Mouse (Mus musculus): ENCODE data around the gene Myof. TPM values are rescaled to one million over a fixed set of nuclear protein-coding genes. Genes with fewer than 3 reads are reported as not detected.

Myof gene
- polyA plus RNA-seq, 1 experiment, result 76.9 TPM

GRCm38 (mm10) chr19:37992184-37992554 is 51.2 kb downstream of the Myof start:
- H3K4me2 ChIP-seq (ENCODE audit: low read depth), result no peak overlapping the region

GRCm38 (mm10) chr19:37991399-37992183 is 51.8 kb downstream of the Myof start:
- peaks cover 45% of the 10 kb centered on the region for H3K36me3 ChIP-seq (ENCODE audit: control insufficient read depth, insufficient read depth)
- peak overlapping the region; percentile 12 for H3K4me2 ChIP-seq (ENCODE audit: low read depth)
- TF ChIP-seq POLR2A (IDR thresholded peaks at IDR 0.05; ENCODE audit: insufficient read length, low read depth) (no peak), MYOG (IDR thresholded peaks at IDR 0.05; ENCODE audit: control insufficient read depth in 1 of 3, insufficient read depth in 1 of 3, insufficient read length in 2 of 3, low read depth in 2 of 3) (peak in 1 of 3 experiments; percentile 26), TCF12 (IDR thresholded peaks at IDR 0.05; ENCODE audit: insufficient read depth, poor library complexity, severe bottlenecking) (no peak)
- H3K4me3 ChIP-seq, result no peak overlapping the region
- peaks cover 6% of the 10 kb centered on the region for H3K79me2 ChIP-seq (ENCODE audit: control insufficient read depth, insufficient read depth)
- no peaks in the 10 kb centered on the region for H3K27me3 ChIP-seq (ENCODE audit: control insufficient read depth, insufficient read depth, insufficient read length)
- no peak overlapping the region for H3ac ChIP-seq (ENCODE audit: control insufficient read depth, insufficient read length)

More at GRCm38 (mm10) chr19:37992184-37992554, 51.2 kb downstream of the Myof start:
- TF ChIP-seq POLR2AphosphoS2 (IDR thresholded peaks at IDR 0.05; ENCODE audit: insufficient read length, low read depth) (no peak), MYOD1 (IDR thresholded peaks at IDR 0.05; ENCODE audit: control insufficient read depth in 1 of 3, insufficient read length in 2 of 3, low read depth in 2 of 3) (no peak), REST (IDR thresholded peaks at IDR 0.05; ENCODE audit: insufficient read depth, insufficient read length) (no peak), TCF3 (IDR thresholded peaks at IDR 0.05; ENCODE audit: insufficient read length, low read depth) (no peak), SRF (IDR thresholded peaks at IDR 0.05; ENCODE audit: control insufficient read depth, insufficient read length, low read depth) (no peak), E2F4 (IDR thresholded peaks at IDR 0.05; ENCODE audit: insufficient read depth) (no peak)
- Histone ChIP-seq H3K4me3 (no peak overlapping the region), H3K27me3 (ENCODE audit: control insufficient read depth, insufficient read depth, insufficient read length) (no peaks in the 10 kb centered on the region), H3ac (ENCODE audit: control insufficient read depth, insufficient read length) (no peak overlapping the region), H3K79me2 (ENCODE audit: control insufficient read depth, insufficient read depth) (peaks cover 6% of the 10 kb centered on the region), H3K36me3 (ENCODE audit: control insufficient read depth, insufficient read depth) (peaks cover 49% of the 10 kb centered on the region)

DNA sequence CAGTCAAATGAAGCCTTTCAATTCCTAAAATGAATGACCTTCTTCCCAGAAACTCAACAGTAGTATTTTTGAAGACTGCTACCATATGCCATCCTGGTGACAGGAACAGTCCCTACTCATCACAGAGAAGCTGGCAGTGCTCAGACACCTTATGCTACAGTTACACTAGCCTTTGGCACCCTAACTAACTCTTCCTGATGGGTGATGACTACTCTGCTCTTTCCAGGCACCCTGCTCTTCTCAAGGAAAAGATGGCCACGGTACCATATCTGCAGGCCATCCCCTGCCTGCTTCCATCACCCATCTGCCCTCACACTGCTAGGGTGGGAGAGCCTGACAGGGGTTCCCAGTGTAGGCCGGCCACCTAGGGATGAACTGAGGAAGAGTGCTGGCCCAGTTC is 53.4 kb downstream of the Myof start:
- Histone ChIP-seq H3K36me3 (ENCODE audit: control insufficient read depth, insufficient read depth) (peaks cover 44% of the 10 kb centered on the region), H3K4me3 (no peak overlapping the region)
- no peak for TF ChIP-seq E2F4 (IDR thresholded peaks at IDR 0.05; ENCODE audit: insufficient read depth)
- no peak for TF ChIP-seq MYOD1 (IDR thresholded peaks at IDR 0.05; ENCODE audit: control insufficient read depth in 1 of 3, insufficient read length in 2 of 3, low read depth in 2 of 3)
- TF ChIP-seq MAX (IDR thresholded peaks at IDR 0.05; ENCODE audit: low read depth), result no peak
- TF ChIP-seq TCF3 (IDR thresholded peaks at IDR 0.05; ENCODE audit: insufficient read length, low read depth), result no peak
- no peak for TF ChIP-seq MYOG (IDR thresholded peaks at IDR 0.05; ENCODE audit: control insufficient read depth in 1 of 3, insufficient read depth in 1 of 3, insufficient read length in 2 of 3, low read depth in 2 of 3)
- TF ChIP-seq REST (IDR thresholded peaks at IDR 0.05; ENCODE audit: insufficient read depth, insufficient read length), result no peak
- TF ChIP-seq CEBPB (IDR thresholded peaks at IDR 0.05; ENCODE audit: insufficient read depth, poor library complexity, severe bottlenecking), result no peak
- no peak for TF ChIP-seq TCF12 (IDR thresholded peaks at IDR 0.05; ENCODE audit: insufficient read depth, poor library complexity, severe bottlenecking)
- no peak for TF ChIP-seq USF1 (IDR thresholded peaks at IDR 0.05; ENCODE audit: low read depth)
- no peak for TF ChIP-seq SRF (IDR thresholded peaks at IDR 0.05; ENCODE audit: control insufficient read depth, insufficient read length, low read depth)
- TF ChIP-seq POLR2A (IDR thresholded peaks at IDR 0.05; ENCODE audit: insufficient read length, low read depth), result no peak
- no peak for TF ChIP-seq POLR2AphosphoS2 (IDR thresholded peaks at IDR 0.05; ENCODE audit: insufficient read length, low read depth)

DNA sequence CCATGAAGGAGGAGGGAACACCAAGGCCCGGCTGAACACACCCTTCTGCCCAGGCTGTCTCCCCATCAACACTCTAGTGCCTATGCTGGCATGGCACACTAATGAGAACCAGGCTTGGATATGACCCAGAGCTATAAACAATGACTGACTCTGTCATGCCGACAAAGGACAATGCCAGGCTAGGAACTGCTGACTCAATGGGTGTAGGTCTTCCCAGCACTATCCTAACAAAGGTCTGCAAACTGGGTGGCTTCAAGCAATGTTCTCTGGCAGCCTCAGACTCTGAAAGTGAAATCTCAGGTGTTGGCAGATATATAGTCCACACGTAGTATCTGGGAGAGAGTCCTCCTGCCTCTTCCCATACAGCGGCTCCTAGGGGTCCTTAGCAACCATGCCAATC is 55.2 kb downstream of the Myof start:
- Histone ChIP-seq H3ac (ENCODE audit: control insufficient read depth, insufficient read length) (no peak overlapping the region), H3K4me2 (ENCODE audit: low read depth) (no peak overlapping the region), H3K79me2 (ENCODE audit: control insufficient read depth, insufficient read depth) (peaks cover 3% of the 10 kb centered on the region), H3K4me3 (no peak overlapping the region), H3K36me3 (ENCODE audit: control insufficient read depth, insufficient read depth) (peaks cover 42% of the 10 kb centered on the region), H3K27me3 (ENCODE audit: control insufficient read depth, insufficient read depth, insufficient read length) (no peaks in the 10 kb centered on the region)
- TF ChIP-seq POLR2AphosphoS2 (IDR thresholded peaks at IDR 0.05; ENCODE audit: insufficient read length, low read depth) (no peak), POLR2A (IDR thresholded peaks at IDR 0.05; ENCODE audit: insufficient read length, low read depth) (no peak), USF1 (IDR thresholded peaks at IDR 0.05; ENCODE audit: low read depth) (no peak), MAX (IDR thresholded peaks at IDR 0.05; ENCODE audit: low read depth) (no peak), SRF (IDR thresholded peaks at IDR 0.05; ENCODE audit: control insufficient read depth, insufficient read length, low read depth) (no peak), CEBPB (IDR thresholded peaks at IDR 0.05; ENCODE audit: insufficient read depth, poor library complexity, severe bottlenecking) (no peak), MYOG (IDR thresholded peaks at IDR 0.05; ENCODE audit: control insufficient read depth in 1 of 3, insufficient read depth in 1 of 3, insufficient read length in 2 of 3, low read depth in 2 of 3) (no peak)

More for the DNA sequence above, 53.4 kb downstream of the Myof start:
- H3K4me2 ChIP-seq (ENCODE audit: low read depth), result no peak overlapping the region
- no peak overlapping the region for H3ac ChIP-seq (ENCODE audit: control insufficient read depth, insufficient read length)
- H3K27me3 ChIP-seq (ENCODE audit: control insufficient read depth, insufficient read depth, insufficient read length), result no peaks in the 10 kb centered on the region
- peaks cover 3% of the 10 kb centered on the region for H3K79me2 ChIP-seq (ENCODE audit: control insufficient read depth, insufficient read depth)

GRCm38 (mm10) chr19:37985730-37986129 is 57.6 kb downstream of the Myof start:
- Histone ChIP-seq H3K27me3 (ENCODE audit: control insufficient read depth, insufficient read depth, insufficient read length) (no peaks in the 10 kb centered on the region), H3K36me3 (ENCODE audit: control insufficient read depth, insufficient read depth) (peaks cover 65% of the 10 kb centered on the region), H3ac (ENCODE audit: control insufficient read depth, insufficient read length) (no peak overlapping the region), H3K79me2 (ENCODE audit: control insufficient read depth, insufficient read depth) (no peaks in the 10 kb centered on the region), H3K4me2 (ENCODE audit: low read depth) (no peak overlapping the region), H3K4me3 (no peak overlapping the region)
- no peak for TF ChIP-seq POLR2A (IDR thresholded peaks at IDR 0.05; ENCODE audit: insufficient read length, low read depth)
- no peak for TF ChIP-seq CEBPB (IDR thresholded peaks at IDR 0.05; ENCODE audit: insufficient read depth, poor library complexity, severe bottlenecking)
- TF ChIP-seq POLR2AphosphoS2 (IDR thresholded peaks at IDR 0.05; ENCODE audit: insufficient read length, low read depth), result no peak
- no peak for TF ChIP-seq MYOG (IDR thresholded peaks at IDR 0.05; ENCODE audit: control insufficient read depth in 1 of 3, insufficient read depth in 1 of 3, insufficient read length in 2 of 3, low read depth in 2 of 3)
- TF ChIP-seq USF1 (IDR thresholded peaks at IDR 0.05; ENCODE audit: low read depth), result no peak
- no peak for TF ChIP-seq TCF3 (IDR thresholded peaks at IDR 0.05; ENCODE audit: insufficient read length, low read depth)
- no peak for TF ChIP-seq REST (IDR thresholded peaks at IDR 0.05; ENCODE audit: insufficient read depth, insufficient read length)
- no peak for TF ChIP-seq E2F4 (IDR thresholded peaks at IDR 0.05; ENCODE audit: insufficient read depth)
- TF ChIP-seq MAX (IDR thresholded peaks at IDR 0.05; ENCODE audit: low read depth), result no peak
